Comparison of ENCODE assay signal across 18 mouse cellular contexts in the genomic region with DNA sequence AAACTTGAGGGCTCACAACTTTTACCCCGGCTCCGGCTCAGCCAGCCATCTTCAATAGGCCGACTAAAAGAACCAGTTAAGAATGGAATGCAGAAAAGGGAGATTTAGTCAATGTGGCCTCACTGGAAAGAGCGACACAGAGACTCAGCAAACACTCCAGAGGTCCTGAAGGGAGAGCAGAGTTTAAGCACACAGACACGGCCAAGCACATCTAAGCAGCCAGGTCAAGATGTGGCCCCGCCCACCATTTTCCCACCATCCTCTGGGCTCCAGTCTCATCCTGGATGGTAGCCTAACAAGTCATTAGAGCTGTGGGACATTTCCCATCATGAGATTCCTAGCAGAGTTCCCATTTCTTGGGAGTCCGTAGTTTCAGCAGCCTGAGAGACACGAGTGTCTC. TPM values are rescaled to one million over a fixed set of nuclear protein-coding genes. Genes with fewer than 3 reads are reported as not detected.
"Had no signal": no experiment of that assay in that cellular context is flagged by ENCODE, and none has a peak within 500 bp of the region (broad histone marks: within the 10 kb centered on the region; RNA-seq: fewer than 3 reads in every experiment).

No protein-coding gene starts in this region.

- H3K4me3 ChIP-seq: kidney, embryonic 15.5 days; limb, embryonic 15.5 days; liver, embryonic 12.5 days; neural tube, embryonic 13.5 days had no signal

- ATAC-seq: intestine, embryonic 16.5 days; liver, embryonic 12.5 days had no signal

- H3K9ac ChIP-seq: kidney, embryonic 15.5 days; limb, embryonic 15.5 days; liver, embryonic 12.5 days; neural tube, embryonic 13.5 days had no signal

- H3K27ac ChIP-seq: kidney, embryonic 15.5 days; limb, embryonic 15.5 days; liver, embryonic 12.5 days; neural tube, embryonic 13.5 days had no signal

- H3K9me3 ChIP-seq: kidney, embryonic 15.5 days; limb, embryonic 15.5 days; liver, embryonic 12.5 days; neural tube, embryonic 13.5 days had no signal

- H3K36me3 ChIP-seq: kidney, embryonic 15.5 days; neural tube, embryonic 13.5 days had no signal

- H3K4me1 ChIP-seq: liver, embryonic 12.5 days had no signal

- H3K27me3 ChIP-seq: kidney, embryonic 15.5 days; limb, embryonic 15.5 days; liver, embryonic 12.5 days; neural tube, embryonic 13.5 days had no signal

- H3K4me2 ChIP-seq: kidney, embryonic 15.5 days; limb, embryonic 15.5 days; liver, embryonic 12.5 days; neural tube, embryonic 13.5 days had no signal

- DNase-seq: kidney, adult 2 months; kidney, postnatal 14 days; left cerebral cortex, postnatal 4 days; midbrain, embryonic 14.5 days; retina, postnatal 1 day; right cerebral cortex, postnatal 4 days; spleen, adult 18-20 months; thymus, adult 18-20 months; thymus, postnatal 25 days had no signal

RNA-seq across cellular contexts. Expression of a gene that starts 35.7 kb away (rescaled TPM):
- polyA plus RNA-seq: intestine, embryonic 16.5 days; kidney, adult 2 months; kidney, embryonic 15.5 days; large intestine, adult 2 months; limb, embryonic 15.5 days; liver, embryonic 12.5 days; liver, embryonic 16.5 days; midbrain, embryonic 14.5 days; neural tube, embryonic 13.5 days; stomach, embryonic 14.5 days; urinary bladder, adult 2 months had no signal

RNA-seq across cellular contexts. Expression of a gene that starts 52.9 kb away (rescaled TPM):
- polyA plus RNA-seq: intestine, embryonic 16.5 days; kidney, adult 2 months; kidney, embryonic 15.5 days; large intestine, adult 2 months; limb, embryonic 15.5 days; liver, embryonic 12.5 days; liver, embryonic 16.5 days; midbrain, embryonic 14.5 days; neural tube, embryonic 13.5 days; stomach, embryonic 14.5 days; urinary bladder, adult 2 months had no signal
